Mouse (Mus musculus) lung, adult 2 months (tissue): ENCODE measurements around the gene Fam227b. TPM values are rescaled to one million over a fixed set of nuclear protein-coding genes. Genes with fewer than 3 reads are reported as not detected.

Experiments used
- DNase-seq: peaks from one replicate; pipeline ENCODE4 v3.0.0; 2022
- H3K4me1 ChIP-seq: fragments of 200-500 bp; 2 replicates; pipeline ENCODE4 v1.6.1; 2011; ENCODE audit warnings: low read length; ENCODE audit not compliant: control insufficient read depth, insufficient read depth
- H3K4me3 ChIP-seq: fragments of 200-500 bp; replicated peaks from 2 replicates; pipeline ENCODE3; 2011; ENCODE audit warnings: low read depth, mild to moderate bottlenecking, control low read depth, low read length; ENCODE audit errors: extremely low read depth
- CTCF ChIP-seq: fragments of 200-500 bp; IDR thresholded peaks from 2 replicates; pipeline ENCODE4 v1.5.1; 2011; ENCODE audit warnings: mild to moderate bottlenecking, low read length, control low read depth; ENCODE audit not compliant: insufficient read depth
- POLR2A ChIP-seq: fragments of 200-500 bp; IDR thresholded peaks from 2 replicates; pipeline ENCODE4 v1.6.1; 2011; ENCODE audit warnings: low read depth, mild to moderate bottlenecking, control low read depth, low read length, borderline replicate concordance; ENCODE audit errors: extremely low read depth
- WGBS: fragments of 180-500 bp; shearing (Covaris S2); methylation state at CpG from one replicate; pipeline ENCODE4 v1.1.7; 2018; 5-methylcytosine and 5-hydroxymethylcytosine counted together
- polyA plus RNA-seq: library from polyadenylated mRNA; depleted of rRNA; stranded (reverse); fragments of >200 nt; gene quantifications from 2 replicates; pipeline ENCODE4 v1.2.3, GENCODE M21; 2012

The Fam227b gene
- polyA plus RNA-seq, 1 experiment: not detected

DNA sequence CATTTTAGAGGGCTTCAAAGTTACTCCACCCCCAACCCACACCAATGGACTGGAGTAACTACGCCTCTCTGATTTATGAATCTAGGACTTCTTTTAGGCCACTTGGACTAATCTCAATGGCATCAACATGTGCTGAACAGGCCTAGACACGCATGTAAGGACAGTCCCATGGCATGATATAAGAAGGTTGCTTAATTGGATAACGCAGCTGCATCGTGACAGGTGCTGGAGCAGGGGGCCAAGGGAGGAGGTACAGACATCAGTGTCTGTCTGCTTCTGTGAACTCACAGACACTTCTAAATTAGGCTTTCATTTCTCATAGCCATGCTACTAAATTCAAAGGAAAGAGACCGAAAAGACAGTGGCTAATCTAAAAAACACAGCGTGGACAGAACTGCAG is 110.6 kb downstream of the Fam227b start:
- Histone ChIP-seq H3K4me3 (no peak overlapping the region), H3K4me1 (no peaks in the 10 kb centered on the region)
- DNase-seq: no peak
- no peak for TF ChIP-seq CTCF
- TF ChIP-seq POLR2A: no peak
- 77% methylated on average over 6 of the region's 6 CpGs for WGBS

DNA sequence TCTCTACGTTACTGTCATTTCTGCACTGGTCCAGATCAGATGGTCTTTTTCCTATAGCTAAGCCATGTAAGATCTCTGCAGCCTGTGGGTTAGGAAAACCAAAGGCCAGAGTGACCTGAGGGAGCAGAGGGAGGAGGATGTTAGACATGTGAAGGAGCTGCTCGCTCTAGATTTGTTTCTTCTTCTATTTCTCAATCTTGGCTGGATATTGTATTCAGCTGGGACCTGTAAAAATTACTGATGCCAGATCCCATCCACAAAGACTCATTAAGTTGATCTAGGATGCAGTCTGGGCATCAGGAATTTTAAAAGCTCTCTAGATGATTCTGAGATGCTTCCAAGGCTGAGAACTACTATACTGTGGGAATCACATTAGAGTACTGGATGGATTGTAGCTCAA is 111.2 kb downstream of the Fam227b start:
- no peak for DNase-seq
- 73% methylated on average over 2 of the region's 2 CpGs for WGBS
- Histone ChIP-seq H3K4me1 (no peaks in the 10 kb centered on the region), H3K4me3 (no peak overlapping the region)
- TF ChIP-seq CTCF: no peak

DNA sequence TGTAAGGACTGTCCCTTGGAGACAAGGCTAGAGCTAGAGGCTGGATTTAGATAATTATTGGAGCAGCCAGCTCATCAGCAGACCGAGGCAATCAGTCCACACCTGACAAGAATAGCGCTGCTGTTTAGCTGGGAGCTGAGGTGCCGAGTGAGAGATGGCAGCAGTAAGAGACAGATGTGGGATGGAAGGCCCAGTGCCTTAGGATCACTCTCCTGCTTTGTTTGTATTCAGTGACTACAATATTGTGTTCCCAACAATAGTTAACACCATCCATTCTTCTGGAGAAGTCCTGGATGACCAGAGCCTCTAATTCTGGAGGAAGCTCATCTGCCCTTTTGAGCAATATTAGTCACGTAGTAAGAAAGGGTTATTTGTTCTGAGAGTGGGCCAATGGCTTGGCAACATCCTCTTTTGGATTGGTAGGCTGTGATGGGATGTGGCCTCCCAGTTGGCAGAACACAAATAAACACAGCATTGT is 112.4 kb downstream of the Fam227b start:
- Histone ChIP-seq H3K4me1 (no peaks in the 10 kb centered on the region), H3K4me3 (no peak overlapping the region)
- no peak for TF ChIP-seq CTCF
- TF ChIP-seq POLR2A: no peak
- 36% methylated on average over 4 of the region's 4 CpGs for WGBS
- DNase-seq: peak; percentile 25

DNA sequence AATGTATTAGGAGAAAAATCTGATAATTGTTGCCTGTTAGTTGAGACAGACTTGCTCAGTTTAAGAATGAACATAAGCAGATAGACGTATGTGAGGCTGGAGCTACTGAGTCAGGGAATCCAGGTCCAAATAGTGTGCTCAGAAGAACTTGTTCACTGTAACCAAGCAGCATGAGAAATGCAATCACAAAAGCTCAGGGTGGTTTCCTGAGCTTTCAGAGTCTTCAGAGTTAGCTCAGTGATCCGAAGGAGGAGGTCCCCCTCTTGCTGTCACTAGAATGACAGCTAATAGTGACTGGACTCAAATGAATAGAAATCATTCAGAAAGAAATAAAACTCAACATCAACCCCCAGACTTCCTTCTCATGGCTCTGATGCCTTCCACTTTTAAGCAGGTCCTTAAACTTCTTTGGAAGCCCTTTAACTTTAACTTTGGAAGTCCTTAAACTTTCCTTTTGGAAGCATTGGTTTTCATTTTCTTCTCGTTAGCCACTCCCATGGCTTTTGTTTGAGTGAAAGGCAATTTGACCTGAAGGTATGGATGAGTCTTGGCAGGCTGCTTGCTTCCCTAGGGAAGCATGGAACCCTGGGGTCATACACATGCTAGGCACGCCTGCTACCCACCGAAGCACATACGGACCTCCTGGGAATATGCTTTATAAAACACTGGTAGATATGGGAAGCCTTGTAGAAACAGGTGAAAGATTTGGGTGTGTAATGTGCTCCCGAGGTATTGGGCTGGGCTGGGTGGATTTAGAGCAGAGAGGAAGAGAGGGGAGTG is 113.4 kb downstream of the Fam227b start:
- no peak for DNase-seq
- H3K4me3 ChIP-seq: peak overlapping the region; percentile 24
- TF ChIP-seq POLR2A: no peak
- no peak for TF ChIP-seq CTCF
- no peaks in the 10 kb centered on the region for H3K4me1 ChIP-seq
- WGBS: 69% methylated on average over 7 of the region's 7 CpGs

DNA sequence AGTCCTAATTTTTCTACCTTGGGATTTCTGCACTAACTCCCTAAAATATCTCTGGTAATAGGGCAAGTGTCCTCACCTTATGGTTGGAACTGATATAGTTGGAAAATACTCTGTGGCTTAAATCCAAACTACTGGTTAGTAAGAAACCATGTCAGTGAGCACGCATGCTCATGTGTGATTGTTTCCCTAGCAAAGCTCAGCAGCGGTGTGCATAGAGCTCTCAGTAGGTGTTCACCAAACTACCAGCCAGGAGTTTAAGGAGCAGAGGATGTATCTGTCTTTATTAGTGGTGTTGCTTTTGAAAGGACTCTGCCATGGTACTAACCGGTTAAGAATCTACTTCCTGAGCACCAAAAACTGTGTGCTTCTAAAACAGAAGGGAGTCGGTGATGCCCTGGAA is 115.7 kb downstream of the Fam227b start:
- TF ChIP-seq CTCF: no peak
- TF ChIP-seq POLR2A: no peak
- 67% methylated on average over 4 of the region's 4 CpGs for WGBS
- Histone ChIP-seq H3K4me3 (peak overlapping the region; percentile 55), H3K4me1 (no peaks in the 10 kb centered on the region; the same call in 1 of the 2 replicates)
- DNase-seq: no peak

DNA sequence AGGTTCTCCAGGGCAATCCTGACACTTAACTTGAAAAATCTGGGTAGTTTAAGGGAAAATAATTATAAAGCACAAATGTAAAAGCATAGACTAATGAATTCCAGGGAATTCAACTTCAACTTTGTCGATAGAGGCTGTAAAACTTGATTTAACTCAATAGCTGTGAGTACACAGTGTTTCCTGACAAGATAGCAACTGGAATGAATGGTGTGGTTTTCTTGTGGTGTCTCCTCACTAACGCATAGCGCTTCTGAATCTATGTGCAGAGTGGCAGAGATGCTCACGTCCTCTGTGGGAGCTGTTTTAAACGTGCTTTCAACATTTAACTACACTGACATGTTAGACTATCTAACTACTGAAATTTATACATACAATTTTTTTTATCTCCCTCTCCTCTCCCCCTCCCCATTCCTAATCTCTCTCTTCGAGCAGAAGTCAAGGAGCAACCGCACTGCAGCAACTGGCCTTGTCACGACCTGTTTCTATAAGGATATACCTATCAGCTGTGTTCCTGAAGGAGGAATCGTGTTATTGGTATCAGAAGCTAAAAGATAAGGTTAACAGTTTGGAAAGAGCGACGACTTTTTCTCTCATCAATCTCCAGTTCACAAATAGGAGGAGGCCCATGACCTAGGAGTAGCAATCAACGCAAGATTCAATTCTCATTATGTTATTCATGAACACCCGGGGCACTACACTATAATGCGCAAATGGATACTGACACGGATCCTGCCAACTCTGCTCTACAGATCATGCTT is 116.6 kb downstream of the Fam227b start:
- 59% methylated on average over 15 of the region's 15 CpGs for WGBS
- TF ChIP-seq CTCF (no peak), POLR2A (no peak)
- H3K4me3 ChIP-seq: peak overlapping the region; percentile 48

DNA sequence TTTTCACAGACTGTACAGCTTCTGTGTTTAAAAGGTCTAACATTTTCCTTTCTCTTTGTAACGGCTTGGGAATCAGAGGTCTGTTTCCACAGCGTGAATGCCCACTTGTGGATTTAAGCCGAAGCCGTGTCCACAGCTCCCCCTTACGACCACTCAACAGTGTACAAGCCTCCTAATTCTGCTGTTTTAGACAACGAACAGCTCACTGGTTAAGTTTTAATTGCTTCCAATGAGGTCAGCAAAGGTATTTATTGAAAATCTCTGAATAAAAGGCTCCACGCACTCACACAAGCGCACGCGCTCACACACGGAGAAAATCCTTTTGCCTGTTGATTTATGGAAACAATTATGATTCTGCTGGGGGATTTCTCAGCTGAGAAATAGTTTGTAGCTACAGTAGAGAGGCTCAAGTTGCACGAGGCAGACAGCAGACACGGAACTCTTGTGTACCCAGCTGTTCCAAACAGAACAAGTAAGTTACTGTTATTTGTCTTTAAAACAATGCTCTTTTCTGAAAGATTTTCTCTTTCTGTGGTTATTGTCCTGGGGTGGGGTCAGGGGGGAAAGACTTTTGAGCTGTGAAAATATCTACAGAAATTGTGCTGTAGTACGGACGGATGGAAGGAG is 117.3 kb downstream of the Fam227b start, which contains the start of gene Fgf7:
Gene Fgf7 (plus strand): TSS at position 280 of the 627 bp plus-strand sequence.
- no peak for DNase-seq

More for the DNA sequence above, 116.6 kb downstream of the Fam227b start:
- DNase-seq: no peak
- peaks cover 3% of the 10 kb centered on the region; the same call in 1 of the 2 replicates for H3K4me1 ChIP-seq

DNA sequence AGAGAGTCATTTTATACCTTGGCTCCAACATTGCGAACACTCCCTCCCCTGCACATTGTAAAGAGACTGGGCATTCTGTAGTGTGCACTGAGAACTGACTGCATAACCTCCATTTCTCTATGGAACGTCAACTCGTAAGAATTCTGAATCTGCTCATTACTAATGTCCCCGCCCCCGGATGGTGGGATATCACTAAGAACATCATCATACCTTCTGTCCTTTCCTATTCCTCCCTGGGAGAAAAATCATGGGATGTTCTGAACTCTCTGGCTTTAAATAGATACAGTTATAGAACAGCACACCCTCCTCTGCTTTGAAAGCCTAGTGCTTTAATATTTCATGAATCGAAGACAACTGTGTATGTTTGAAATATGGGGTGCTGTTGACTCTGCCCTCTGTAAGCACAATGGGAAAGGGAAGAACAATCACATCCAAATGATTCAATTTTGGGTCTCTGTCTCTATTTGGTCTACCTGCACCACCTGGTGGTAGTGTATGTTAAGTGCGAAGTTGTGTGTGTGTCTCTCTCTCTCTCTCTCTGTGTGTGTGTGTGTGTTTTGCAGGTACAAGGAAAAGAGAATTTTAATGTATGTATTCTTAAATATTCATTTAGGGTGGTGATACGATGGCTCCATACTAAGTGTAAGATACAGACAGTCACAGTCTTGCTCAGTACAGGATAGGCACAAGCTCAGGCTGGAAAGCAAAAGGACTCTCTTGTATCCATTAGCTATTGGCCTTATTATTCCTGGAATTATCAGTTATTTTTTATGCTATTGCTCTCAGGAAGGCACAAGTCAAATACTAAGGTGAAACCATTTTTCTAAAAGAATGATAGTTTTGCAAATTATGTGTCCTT is 118.5 kb downstream of the Fam227b start:
- H3K4me1 ChIP-seq: peaks cover 3% of the 10 kb centered on the region; the same call in 1 of the 2 replicates
- no peak for DNase-seq
- no peak overlapping the region for H3K4me3 ChIP-seq
- WGBS: 66% methylated on average over 8 of the region's 8 CpGs
- no peak for TF ChIP-seq POLR2A
- TF ChIP-seq CTCF: no peak

More for the DNA sequence above, 117.3 kb downstream of the Fam227b start, which contains the start of gene Fgf7:
- no peak for TF ChIP-seq POLR2A
- TF ChIP-seq CTCF: peak; percentile 50
- Histone ChIP-seq H3K4me3 (peak within 1 kb of the TSS; percentile 54), H3K4me1 (peaks cover 3% of the 10 kb centered on the region; the same call in 1 of the 2 replicates)
- WGBS: 49% methylated on average over 15 of the region's 15 CpGs
